Comparison of ENCODE assay signal across 8 mouse cellular contexts in genomic region chr5:139970186-139970631, GRCm38 (mm10).
DNase-seq lines count a peak whose midpoint lies in the region; ATAC-seq and TF ChIP-seq lines count a peak whose summit lies in the region.

No protein-coding gene starts in this region.

- H3K4me3 ChIP-seq in heart, adult 2 months: no peak overlapping the region
- H3K4me3 ChIP-seq in heart, embryonic 12.5 days: no peak overlapping the region
- no peak overlapping the region for H3K4me3 ChIP-seq in intestine, postnatal 0 days (ENCODE audit: low read depth, low read length)

- H3K9me3 ChIP-seq in heart, embryonic 12.5 days (replicated peaks): no peaks in the 10 kb centered on the region
- no peaks in the 10 kb centered on the region for H3K9me3 ChIP-seq in intestine, postnatal 0 days (ENCODE audit: control insufficient read depth)

- no peak for TF ChIP-seq EP300 in heart, adult 2 months (IDR thresholded peaks at IDR 0.05; ENCODE audit: insufficient read depth, low read depth, low read length)

- peak; percentile 28 to 44 for DNase-seq in heart, adult 2 months
- peak; percentile 62 for DNase-seq in testis, postnatal 10 days (ENCODE audit: low spot score)
- no peak for DNase-seq in testis, postnatal 14 days (ENCODE audit: low spot score)
- DNase-seq in brain, embryonic 14.5 days (ENCODE audit: low read depth): peak; percentile 62
- DNase-seq in yolk sac, embryonic 10.5 days (ENCODE audit: low spot score): no peak
- DNase-seq in frontal cortex, postnatal 36 days (ENCODE audit: low spot score in 2 of 2): no peak

- peak; percentile 60 for TF ChIP-seq CTCF in heart, adult 2 months (IDR thresholded peaks at IDR 0.05)
- TF ChIP-seq CTCF in brain, embryonic 14.5 days (IDR thresholded peaks at IDR 0.05; ENCODE audit: borderline replicate concordance, extremely low read depth, insufficient read depth, insufficient read length): peak; percentile 45; the same call in 1 of the 2 replicates
- TF ChIP-seq CTCF in intestine, postnatal 0 days (IDR thresholded peaks at IDR 0.05; ENCODE audit: low read depth): peak; percentile 62

- H3K9ac ChIP-seq in heart, adult 2 months (ENCODE audit: low read depth, low read length): no peak overlapping the region
- no peak overlapping the region for H3K9ac ChIP-seq in heart, embryonic 12.5 days
- H3K9ac ChIP-seq in intestine, postnatal 0 days (ENCODE audit: low read depth, low read length): no peak overlapping the region

- 31% methylated on average over 12 of the region's 12 CpGs for WGBS in heart, adult 2 months
- 58% methylated on average over 12 of the region's 12 CpGs for WGBS in heart, embryonic 12.5 days
- WGBS in intestine, postnatal 0 days: 42% methylated on average over 12 of the region's 12 CpGs

- TF ChIP-seq POLR2A in heart, adult 2 months (IDR thresholded peaks at IDR 0.05; ENCODE audit: insufficient read depth, low read depth, low read length): no peak
- no peak for TF ChIP-seq POLR2A in brain, embryonic 14.5 days (IDR thresholded peaks at IDR 0.05; ENCODE audit: borderline replicate concordance, extremely low read depth, insufficient read depth, insufficient read length, poor library complexity, severe bottlenecking)

- no peaks in the 10 kb centered on the region for H3K4me1 ChIP-seq in heart, adult 2 months (ENCODE audit: control insufficient read depth, insufficient read depth, low read length)
- H3K4me1 ChIP-seq in heart, embryonic 12.5 days (replicated peaks): no peaks in the 10 kb centered on the region
- H3K4me1 ChIP-seq in intestine, postnatal 0 days (replicated peaks; ENCODE audit: control insufficient read depth, insufficient read depth, low read length): no peaks in the 10 kb centered on the region

- no peak for ATAC-seq in heart, embryonic 12.5 days (ENCODE audit: insufficient number of reproducible peaks, low FRiP score)
- ATAC-seq in intestine, postnatal 0 days: no peak

- no peak overlapping the region for H3K4me2 ChIP-seq in heart, embryonic 12.5 days
- H3K4me2 ChIP-seq in intestine, postnatal 0 days (replicated peaks; ENCODE audit: low read depth): no peak overlapping the region

- H3K79me2 ChIP-seq in heart, adult 2 months (replicated peaks; ENCODE audit: control insufficient read depth, insufficient read depth, low read length): no peaks in the 10 kb centered on the region

- intact Hi-C loops in heart, adult 2 months (cut with DNase I): no loop called here

- H3K36me3 ChIP-seq in heart, adult 2 months (ENCODE audit: control insufficient read depth, insufficient read depth, low read length): no peaks in the 10 kb centered on the region
- H3K36me3 ChIP-seq in heart, embryonic 12.5 days: no peaks in the 10 kb centered on the region
- no peaks in the 10 kb centered on the region for H3K36me3 ChIP-seq in intestine, postnatal 0 days (ENCODE audit: control insufficient read depth, insufficient read depth)

- H3K27ac ChIP-seq in heart, adult 2 months: no peak overlapping the region
- no peak overlapping the region for H3K27ac ChIP-seq in heart, embryonic 12.5 days (ENCODE audit: poor library complexity, severe bottlenecking)
- H3K27ac ChIP-seq in intestine, postnatal 0 days (ENCODE audit: low read depth, low read length): no peak overlapping the region

- no peaks in the 10 kb centered on the region; the same call in 1 of the 2 replicates for H3K27me3 ChIP-seq in heart, adult 2 months (ENCODE audit: control insufficient read depth, insufficient read depth, low read length)
- H3K27me3 ChIP-seq in heart, embryonic 12.5 days (replicated peaks): peaks cover 70% of the 10 kb centered on the region
- peaks cover 13% of the 10 kb centered on the region for H3K27me3 ChIP-seq in intestine, postnatal 0 days (replicated peaks; ENCODE audit: control insufficient read depth, insufficient read depth, low read length)

Comparison
In these comparisons a context has a peak if more than half of its experiments do, and no peak if none do; other contexts are left out.
1. DNase-seq: peak in heart, adult 2 months (2 of 2), testis, postnatal 10 days (single experiment) and brain, embryonic 14.5 days (single experiment); none in testis, postnatal 14 days (single experiment), yolk sac, embryonic 10.5 days (single experiment) and frontal cortex, postnatal 36 days (0 of 2).
2. Peak in every context shown above with its lines, with median percentiles within 50 percentile points of each other: CTCF ChIP-seq.